Mouse (Mus musculus) T-helper 17 cell (primary cell): ENCODE data around the gene Shc4.

Experiments used
- in situ Hi-C, 2 experiments: fragments of 300-600 bp; cut with MboI, MseI; formaldehyde crosslinking; loops; 1 replicate in 1 of 2; 2 replicates in 1 of 2; pipeline ENCODE4 v1.15.1; 2025; ENCODE audit warnings: high pct_unique_total_duplicates in 2 of 2

Gene Shc4

DNA sequence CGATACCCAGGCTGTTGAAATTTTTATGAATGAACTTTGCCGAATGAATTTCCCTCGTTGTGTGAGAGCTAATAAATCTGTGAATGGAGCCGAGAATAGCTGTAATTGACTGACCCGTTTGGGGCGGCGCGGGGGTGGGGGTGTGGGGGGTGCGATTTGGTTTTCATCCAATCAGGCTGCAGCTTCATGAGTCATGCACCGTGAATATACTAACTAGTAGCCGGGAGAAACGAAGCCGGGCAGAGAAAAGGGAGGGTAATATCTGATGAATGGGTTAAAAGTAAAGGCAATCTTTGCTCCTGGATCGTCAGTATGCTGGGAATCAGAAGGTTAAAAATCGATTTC lies at the start of gene Shc4:
TSS of gene Shc4 (minus strand) at position 63 of the 345 bp plus-strand sequence.
- in situ Hi-C loops = loop anchor here in 1 of 2 experiments (10.0 kb wide), 1 partner anchor 1089 kb away; no protein-coding TSS in a partner anchor

DNA sequence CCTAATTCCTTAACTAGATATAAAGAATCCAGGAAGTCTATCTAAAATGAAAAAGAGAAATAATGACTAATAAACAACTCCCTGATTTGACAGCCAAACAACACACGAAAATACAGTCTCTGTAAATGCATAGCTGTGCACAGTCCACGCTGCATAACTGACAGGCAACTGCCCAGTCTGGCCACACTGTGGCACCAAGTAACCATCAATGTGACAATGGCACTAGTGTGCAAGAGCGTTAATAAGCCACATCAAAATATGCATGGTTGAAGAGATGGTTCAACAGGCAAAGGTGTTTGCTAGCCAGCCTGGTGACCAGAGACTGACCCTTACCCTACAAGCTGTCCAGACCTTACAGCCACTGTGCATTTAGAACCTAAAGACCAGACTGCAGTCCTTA lies 41.1 kb upstream of the Shc4 start:
- in situ Hi-C loops = no loop called here

DNA sequence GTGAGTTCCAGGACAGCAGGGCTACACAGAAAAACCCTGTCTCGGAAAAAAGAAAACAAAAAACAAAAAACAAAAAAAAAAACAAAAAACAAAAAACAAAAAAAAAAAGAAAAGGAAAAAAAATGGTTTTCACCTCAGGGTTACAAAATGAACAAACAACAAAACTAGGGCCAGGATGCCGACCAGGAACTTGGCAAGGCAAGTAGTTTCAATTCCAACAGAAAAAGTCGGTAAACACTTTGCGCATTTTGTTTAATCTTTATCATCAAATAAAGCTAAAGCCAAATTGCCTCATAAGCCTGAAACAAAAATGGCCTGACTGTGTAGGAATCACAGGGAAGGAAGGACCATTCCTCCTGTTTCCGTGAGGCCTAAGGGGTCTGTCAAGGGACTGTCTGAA lies 40.6 kb upstream of the Shc4 start:
- in situ Hi-C loops = no loop called here

DNA sequence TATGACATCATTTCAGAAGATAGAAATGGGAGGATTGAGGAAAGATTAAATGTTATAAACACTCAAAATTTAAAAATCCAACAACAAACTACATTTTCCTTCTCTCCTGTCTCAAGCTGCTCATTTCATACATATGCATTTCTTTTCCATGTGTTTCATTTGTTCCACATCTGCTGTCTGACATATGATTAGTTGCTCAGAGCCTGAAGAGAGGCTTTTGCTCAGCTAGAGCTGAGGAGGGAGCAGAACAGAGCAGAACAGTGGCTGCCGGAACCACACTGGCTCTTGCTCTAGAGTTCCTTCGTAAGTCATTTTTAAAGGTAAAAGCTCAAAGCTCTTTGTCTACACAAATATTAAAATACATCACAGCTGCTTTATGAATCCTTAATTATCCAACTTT lies 25.4 kb upstream of the Shc4 start:
- in situ Hi-C loops = no loop called here

DNA sequence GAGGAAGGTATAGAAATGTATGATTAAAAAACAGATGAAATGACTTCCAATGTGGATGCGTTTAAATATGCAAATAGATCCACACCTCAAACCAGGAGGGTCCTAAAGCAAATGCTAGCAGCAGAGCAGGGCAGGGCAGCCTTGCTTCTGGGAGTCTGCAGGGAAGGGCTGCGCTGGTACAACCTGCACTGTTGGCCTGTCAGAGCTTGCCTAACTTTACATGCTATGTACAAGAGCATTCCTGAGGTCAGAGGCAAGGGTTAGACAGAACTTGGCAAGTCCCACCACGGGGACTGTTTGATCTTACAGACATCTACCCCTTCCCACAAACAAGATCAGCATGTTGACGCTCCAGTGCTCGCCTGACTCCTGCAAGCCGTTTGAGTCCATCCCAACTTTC lies 15.4 kb upstream of the Shc4 start:
- in situ Hi-C loops = no loop called here

DNA sequence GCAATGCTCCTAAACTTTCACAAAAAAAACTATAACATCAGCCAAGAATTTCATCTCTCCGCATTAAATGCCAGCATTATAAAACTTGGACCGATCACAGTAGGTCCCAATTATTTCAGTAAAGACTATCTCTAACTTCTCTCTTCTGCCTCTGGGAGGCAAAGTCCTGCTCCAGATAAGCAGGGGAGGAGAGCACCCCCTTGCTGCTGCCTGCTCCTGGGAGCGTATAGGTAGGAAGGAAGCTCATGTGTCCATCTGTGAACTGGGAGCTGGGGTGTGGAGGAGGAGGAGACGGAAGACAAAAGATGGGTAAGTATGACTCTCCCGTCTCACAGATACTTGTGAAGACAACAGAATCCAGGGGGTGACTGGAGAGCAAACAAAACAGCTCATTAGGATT lies 14.8 kb upstream of the Shc4 start:
- in situ Hi-C loops = no loop called here

DNA sequence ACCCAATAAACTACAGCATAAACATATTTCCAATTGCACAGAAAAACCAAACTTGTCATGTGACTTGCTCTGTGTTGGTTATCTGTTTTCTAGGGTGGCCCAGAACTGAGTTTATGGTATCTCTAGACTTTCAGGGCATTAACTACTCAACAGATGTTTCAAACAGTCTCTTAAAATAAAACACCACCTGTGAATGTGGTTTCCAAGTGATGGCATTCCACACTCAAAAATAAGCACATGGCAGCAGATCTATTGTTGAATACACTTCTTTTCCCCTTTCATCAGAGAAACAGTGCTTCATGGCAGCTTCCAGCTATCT lies 12.0 kb upstream of the Shc4 start:
- in situ Hi-C loops = no loop called here

DNA sequence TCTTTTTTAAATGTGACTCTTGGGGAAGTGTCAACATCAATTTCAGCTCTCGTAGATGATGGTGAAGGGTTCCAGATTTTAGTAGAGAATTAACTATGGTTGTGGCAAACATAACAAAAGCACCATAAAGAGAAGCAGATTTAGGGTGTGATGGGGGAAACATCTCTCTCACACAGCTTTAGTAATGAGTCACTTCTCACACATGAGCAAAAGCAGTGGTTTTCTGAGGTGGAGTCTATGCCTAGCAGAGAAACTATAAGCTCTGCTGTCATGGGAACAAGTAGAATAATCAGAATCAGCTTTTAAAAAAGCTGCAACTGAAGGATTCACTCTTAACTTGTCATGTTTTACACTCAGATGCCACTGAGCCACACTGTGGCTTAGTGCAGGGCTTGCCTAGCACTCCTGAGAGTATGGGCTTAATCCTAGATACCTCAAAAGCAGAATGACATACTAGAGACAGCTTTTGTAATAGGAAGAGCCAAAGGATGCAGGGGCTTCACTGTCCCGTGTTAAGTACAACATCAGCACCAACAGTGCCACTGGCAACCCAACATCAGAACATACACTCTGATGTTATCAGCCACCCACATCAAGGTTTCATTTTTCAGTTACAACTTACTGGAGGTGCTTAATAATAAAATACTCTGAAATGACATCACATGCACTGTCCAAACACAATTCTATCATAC lies 11.5 kb upstream of the Shc4 start:
- in situ Hi-C loops = no loop called here

DNA sequence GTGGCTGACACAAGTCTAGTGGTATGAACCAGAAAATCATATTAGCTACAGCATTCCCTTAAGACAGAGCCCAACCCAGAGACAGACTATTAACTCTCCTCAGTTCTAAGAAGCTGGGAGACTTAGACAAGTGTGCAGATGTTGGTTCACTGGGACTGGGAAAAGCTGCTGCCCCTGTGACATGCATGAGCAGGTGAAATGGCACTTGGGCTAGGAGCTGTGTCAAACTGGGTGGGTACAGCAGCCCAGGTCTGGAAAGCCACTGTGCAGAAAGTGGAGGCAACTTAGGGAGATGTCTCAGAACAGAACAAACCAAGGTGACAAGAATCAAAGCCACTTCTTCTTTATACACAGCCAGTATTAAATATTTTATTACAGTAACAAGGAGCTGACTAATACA lies 10.8 kb upstream of the Shc4 start:
- in situ Hi-C loops = loop anchor here in 1 of 2 experiments (5.0 kb wide), 1 partner anchor 77 kb away; no protein-coding TSS in a partner anchor

DNA sequence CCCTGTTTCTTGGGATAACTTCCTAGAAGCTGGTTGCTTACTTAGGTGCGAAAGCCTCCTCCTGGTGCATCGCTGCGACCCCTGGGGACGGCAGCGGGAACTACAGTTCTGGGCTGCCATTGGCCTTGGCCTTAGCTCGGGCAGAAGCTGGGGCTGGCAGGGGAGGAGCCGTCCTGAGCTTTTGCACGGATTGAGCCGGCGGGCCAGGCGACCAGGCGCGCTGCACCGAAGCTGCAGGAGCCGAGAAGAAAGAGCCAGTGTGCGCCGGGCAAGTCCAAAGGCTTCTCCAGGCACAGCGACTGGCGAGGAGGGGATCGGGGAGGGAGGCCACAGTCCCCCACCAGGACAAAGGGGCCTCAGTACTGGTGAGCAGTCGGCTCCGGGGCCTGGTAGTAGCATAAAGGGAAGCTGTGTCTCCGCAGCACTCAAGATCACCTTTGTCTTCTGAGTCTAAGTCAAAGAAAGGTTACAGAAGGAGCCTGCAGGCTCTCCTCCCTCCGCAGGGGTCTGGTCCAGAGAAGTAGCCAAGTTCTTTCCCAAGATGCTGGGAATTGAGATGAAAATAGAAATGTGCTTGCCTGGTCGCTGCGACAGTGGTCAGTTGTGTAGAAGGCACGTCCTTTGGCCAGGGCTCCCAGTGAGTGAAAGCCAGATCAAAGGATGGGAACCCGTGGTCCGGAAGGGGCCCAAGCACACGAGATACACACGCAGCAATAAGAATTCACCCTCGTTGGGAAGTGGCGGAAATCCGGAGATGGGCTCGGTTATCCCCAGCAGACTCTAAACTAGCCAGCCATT lies 8.0 kb upstream of the Shc4 start:
- in situ Hi-C loops = loop anchor here in 1 of 2 experiments (5.0 kb wide), 1 partner anchor 75 kb away; no protein-coding TSS in a partner anchor

DNA sequence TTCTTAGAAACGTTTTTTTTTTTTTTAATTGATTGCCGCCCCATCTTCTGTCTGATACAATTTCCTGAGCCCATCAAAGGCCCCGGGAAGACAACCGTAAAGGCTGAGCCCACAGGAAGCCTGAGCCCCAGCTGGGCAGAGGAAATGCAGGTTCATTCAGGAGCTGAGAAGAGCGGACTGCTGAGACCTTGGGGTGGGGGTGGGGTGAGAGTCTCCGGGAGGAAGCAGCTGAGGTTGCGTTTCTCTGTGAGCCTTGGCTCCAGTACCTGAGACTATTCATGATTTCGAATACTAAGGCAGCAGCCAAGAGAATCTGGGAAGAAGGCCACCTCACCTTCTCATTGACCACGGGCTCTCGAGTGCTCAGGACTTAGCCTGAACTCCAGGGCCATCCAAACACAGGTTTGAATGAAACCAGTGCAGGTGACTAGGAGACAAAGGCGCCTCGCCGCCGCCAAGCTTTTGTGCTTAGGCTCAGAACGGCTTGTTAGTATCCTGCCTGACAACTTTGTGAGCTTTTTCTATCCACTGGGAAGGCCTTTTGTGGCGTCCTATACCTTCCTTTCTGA lies 682 bp upstream of the Shc4 start:
- in situ Hi-C loops = loop anchor here in 1 of 2 experiments (5.0 to 10.0 kb wide), 2 partner anchors 62 to 1090 kb away; no protein-coding TSS in a partner anchor

DNA sequence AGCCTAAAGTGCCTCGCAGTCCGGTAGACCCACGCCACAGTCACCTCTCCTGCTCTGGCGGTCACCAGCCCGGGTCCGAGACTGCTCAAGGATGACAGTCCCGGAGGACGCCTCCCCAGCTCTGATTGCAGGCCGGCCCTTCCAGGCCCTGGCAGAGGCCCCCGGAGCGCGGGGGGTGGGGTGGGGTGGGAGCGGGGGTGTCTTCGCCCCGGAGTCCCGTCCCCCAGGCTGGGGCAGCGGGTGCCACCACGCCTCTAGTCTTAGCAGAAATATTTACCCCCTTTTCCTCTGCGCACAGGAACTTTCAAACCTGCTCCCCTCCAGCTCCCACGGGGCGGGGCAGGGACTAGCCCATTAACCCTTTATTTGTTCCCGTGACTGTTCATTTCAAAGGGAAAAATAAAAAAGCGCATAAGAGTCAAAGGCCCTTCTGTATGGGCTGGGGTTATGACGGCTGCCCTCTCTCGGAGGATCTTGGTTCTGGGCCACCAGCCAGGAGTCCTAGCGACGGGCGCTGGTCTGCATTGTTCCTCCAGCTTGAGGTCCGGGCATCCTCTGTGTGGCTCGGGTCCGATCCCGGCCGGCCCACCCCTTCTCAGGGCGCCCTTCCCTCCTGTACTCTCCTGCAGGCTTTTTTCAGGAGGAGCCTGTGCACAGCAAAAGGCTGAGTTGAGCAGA lies 401 bp downstream of the Shc4 start:
- in situ Hi-C loops = loop anchor here in 1 of 2 experiments (10.0 kb wide), 1 partner anchor 1089 kb away; no protein-coding TSS in a partner anchor

DNA sequence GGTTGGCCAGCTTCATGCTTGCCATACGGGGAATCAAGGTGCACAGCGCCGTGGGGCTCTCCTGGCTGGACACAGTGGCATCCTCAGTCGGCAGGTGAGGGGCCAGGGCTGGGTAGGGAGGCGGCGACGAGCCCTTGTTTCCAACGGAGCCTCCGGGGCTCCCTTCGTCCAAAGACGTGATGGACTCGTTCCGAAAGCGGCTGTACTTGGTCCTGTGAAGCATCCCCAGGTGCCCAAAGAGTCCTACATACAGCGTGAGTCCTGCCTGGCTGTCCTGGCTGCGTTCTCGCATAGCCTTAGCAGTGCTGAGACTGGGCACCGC lies 901 bp downstream of the Shc4 start:
- in situ Hi-C loops = loop anchor here in 1 of 2 experiments (10.0 kb wide), 1 partner anchor 1088 kb away; no protein-coding TSS in a partner anchor

DNA sequence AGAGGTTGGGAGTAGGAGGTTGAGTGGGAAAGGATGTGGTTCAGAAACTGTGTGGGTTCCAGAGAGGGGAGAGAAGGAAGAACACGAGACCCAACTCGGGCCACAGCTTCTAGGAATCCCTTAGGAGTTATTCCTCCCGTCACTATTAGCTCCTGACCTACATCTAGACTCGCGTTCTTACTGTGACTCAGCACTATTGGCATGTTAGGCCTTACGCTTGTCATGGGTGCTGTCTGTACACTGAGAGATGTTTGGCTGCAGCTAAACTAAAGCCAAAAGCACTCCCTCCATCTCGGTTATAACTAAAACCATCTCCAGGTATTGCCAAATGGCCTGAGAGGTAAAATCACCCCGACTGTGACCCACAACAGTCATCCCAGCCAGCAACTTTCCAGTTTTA lies 7.3 kb downstream of the Shc4 start:
- in situ Hi-C loops = no loop called here

DNA sequence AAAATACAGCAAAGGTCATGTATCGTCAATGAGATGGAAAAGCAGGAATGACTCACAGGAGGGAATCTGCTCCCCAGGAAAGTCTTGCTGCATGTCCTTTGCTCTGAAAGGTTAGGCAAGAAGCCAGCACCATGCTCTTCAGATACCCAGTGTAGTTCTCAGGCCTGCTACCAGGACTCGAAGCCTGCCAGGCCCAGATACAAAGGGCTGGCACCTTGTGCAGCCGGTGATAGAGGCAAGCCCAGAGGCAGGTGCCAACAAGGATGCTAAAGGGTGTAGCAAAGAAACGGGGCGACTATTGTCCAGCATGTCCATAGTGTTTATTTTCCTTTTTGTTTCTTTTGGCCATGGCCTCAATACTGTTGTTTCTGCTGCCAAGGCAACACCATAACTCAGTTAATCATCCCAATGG lies 17.4 kb downstream of the Shc4 start:
- in situ Hi-C loops = no loop called here

DNA sequence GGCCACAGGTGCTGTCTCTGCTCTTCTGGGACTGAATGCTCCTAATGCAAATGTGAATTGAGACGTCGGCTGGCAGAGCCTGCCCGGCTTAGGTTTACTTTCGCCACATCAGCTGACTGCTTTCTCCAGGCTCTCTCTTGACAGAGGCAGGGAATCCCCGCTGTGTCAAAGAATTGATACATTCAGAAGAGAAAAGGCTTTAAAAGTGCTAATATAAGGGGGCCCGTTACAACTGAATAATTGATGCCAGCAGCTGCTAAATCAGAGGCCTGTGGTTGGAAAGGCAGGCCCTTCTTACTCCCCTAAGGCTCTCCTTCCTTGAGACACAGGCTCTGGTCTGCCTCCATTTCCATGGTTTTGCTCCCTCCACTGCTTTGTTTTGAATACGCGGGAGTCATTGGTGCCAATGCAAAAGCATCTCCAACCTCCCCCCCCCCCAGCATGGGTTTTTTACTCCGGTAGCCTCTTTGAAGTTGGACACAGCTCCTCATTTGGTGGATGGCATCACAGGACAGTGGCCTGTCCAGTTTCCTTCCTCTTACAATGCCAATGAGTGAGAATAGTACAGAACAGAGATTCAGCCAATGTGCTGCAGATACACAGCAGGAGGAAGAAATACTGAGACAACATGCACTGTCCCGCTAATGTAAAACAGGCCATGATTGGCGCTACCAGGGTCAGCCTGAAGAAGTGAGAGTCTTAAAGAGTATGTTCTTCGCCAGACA lies 18.9 kb downstream of the Shc4 start:
- in situ Hi-C loops = no loop called here

DNA sequence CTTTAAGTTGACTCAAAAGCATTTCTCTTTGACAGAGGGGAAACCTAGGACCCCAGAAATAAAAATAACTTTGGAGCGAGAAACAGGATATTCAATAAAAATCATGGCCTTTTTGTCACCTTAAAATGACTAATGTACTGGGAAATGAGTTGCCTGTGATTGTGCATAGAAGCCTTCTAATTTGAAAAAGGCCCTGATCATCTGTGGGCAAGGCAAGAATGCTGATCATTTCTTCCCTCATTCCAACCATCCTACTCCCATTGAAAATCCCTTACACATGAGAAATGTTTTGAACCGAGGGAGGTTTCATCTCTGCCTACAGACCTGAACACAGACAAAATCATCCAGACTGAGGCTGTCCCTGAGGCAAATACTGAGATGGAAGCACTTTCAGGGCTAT lies 21.1 kb downstream of the Shc4 start:
- in situ Hi-C loops = no loop called here

DNA sequence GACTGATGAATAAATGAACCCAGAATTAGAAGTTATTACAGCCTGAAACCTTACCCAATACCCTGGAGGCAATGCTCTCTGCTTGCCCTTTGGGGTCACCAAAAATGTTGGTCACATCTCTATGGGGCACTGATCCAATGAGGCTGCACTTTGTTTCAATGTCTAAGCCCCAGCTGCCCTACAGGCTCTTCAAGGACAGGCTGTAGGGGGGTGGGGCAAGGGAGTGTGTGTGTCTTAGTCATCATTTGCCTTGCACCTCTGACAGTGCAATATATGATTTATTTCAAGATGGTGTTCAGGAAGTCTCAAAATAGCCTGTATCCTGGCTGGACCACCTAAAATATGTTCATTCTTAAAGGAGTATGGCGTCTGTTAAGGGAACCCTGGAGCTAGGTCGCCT lies 22.3 kb downstream of the Shc4 start:
- in situ Hi-C loops = no loop called here

DNA sequence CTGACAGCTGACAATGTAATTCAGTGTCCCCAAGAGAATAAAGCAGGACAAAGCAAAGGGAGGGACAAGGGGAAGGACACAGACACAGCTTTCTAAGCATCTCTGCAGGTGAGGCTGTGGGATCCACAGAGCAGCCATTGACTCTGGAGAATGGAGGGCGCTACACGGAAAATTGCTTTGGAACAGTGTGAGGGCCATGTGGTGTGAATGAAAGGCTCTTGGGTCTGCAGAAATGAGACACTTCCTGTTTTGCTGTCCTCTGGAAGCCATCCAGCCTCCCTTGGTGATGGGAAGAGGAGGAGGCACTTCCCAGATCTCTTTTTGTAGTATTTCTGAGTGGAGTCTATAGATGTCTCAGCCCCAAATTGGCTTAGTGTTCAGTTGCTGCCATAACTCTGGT lies 27.7 kb downstream of the Shc4 start:
- in situ Hi-C loops = no loop called here

DNA sequence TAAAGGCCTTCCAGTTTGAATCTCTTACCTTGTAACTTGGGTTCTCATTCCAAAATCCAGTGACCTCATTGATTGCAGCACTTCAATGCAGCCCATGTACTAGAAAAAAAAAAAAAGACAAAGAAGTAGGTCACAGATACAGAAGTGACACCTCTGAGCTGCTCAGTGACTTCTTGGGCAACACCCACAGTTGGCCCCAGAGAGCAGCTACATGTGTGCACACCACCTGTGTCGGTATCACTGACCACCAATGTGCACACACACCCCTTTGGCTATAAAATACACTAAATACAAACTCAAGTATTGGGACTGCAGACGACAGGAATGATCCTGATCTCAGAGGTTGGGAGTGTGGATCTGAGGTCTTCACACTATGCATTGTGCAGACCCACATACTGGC lies 29.1 kb downstream of the Shc4 start:
- in situ Hi-C loops = no loop called here

DNA sequence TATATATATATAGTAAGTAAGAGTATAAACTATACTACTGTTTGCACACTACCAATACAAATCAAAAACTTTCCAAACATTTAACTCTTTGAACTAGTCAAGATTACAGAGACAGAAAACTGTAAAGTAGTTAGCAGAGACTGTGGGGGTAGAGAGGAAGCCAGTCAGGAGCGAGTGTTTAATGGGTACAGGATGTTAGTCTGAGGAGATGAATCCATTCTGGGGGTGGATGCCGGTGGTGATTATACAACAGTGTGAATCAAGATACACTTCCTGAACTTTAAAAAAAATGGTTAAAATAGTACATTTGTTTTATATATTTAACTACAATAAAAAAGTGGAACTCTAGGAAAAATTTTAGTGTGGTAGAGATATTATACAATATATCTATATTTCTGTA lies 31.9 kb downstream of the Shc4 start:
- in situ Hi-C loops = no loop called here
